Mouse (Mus musculus) erythroblast, embryonic 14.5 days (primary cell): ENCODE measurements around the gene Fibin. TPM values are rescaled to one million over a fixed set of nuclear protein-coding genes. Genes with fewer than 3 reads are reported as not detected.

Experiments
- H3K27me3 ChIP-seq: 2 replicates; pipeline ENCODE4 v1.6.1; 2012; ENCODE audit warnings: inconsistent platforms; ENCODE audit not compliant: control insufficient read depth
- H3K36me3 ChIP-seq: 2 replicates; pipeline ENCODE4 v1.6.1; 2012; ENCODE audit warnings: mild to moderate bottlenecking, inconsistent platforms; ENCODE audit not compliant: control insufficient read depth
- H3K4me1 ChIP-seq: 2 replicates; pipeline ENCODE4 v1.6.1; 2012; ENCODE audit warnings: inconsistent platforms; ENCODE audit not compliant: control insufficient read depth
- H3K4me3 ChIP-seq: replicated peaks from 2 replicates; pipeline ENCODE3; 2012; ENCODE audit warnings: moderate library complexity, mild to moderate bottlenecking, inconsistent platforms
- H3K9me3 ChIP-seq: 2 replicates; pipeline ENCODE4 v1.6.1; 2012; ENCODE audit warnings: low read length, inconsistent platforms, mixed read lengths; ENCODE audit not compliant: control insufficient read depth
- GATA1 ChIP-seq: IDR thresholded peaks from 2 replicates; pipeline ENCODE4 v1.6.1; 2012; ENCODE audit warnings: low read length, inconsistent platforms, mixed read lengths
- TAL1 ChIP-seq: IDR thresholded peaks from 3 replicates; pipeline ENCODE4 v1.6.1; 2012; ENCODE audit warnings: low read length, inconsistent platforms, mixed read lengths
- polyA plus RNA-seq: library from polyadenylated mRNA; stranded (reverse); fragments of >175 nt; gene quantifications from 2 replicates; pipeline ENCODE4 v1.2.3, GENCODE M21; 2012

Fibin gene
- polyA plus RNA-seq = not detected in 2 replicates

DNA sequence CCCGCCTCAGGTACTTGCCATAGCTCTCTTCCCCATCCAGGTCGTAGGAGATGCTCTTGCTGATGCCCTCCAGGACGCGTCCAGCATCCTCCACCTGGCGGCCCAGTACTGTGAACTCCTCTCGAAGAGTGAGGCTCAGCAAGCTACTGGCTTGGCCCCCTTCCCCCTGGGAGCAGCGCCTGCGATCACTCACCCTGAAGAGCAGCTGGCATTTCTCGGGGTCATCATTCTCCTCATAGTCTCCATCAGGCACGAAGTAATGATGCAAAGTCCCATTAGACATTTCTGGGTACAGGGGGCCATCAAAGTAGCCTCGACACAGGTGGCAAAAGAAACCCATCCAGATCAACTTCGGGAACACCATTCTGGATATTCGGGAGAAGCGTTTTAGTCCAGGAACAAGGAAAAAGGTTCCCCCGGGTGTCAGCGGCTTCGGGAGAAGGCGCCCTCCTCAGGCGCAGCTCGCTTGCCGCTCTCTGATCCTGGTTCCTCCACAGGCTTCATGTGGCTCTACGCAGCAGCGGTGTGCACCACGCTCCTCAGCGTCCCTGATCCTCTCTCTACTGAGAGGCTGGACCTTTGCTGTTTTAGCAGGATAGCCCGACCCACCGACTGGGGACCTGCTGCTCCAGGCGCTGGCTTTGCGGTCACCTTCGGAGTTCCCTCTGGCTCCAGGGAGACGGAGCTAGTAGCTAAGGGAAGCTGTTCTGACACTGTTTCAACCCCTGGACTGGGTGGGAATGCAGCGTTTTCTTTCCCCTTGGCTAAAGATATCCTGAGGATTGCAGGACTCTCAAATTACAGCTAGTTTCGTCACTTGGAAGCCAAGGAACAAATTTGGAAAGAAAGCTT lies at the start of gene Fibin:
TSS of gene Fibin (minus strand) at position 752 of the 852 bp plus-strand sequence.
- no peaks in the 10 kb centered on the region for H3K4me1 ChIP-seq
- no peak within 1 kb of the TSS for H3K4me3 ChIP-seq
- no peak for TF ChIP-seq GATA1
- no peak for TF ChIP-seq TAL1
- no peaks in the 10 kb centered on the region for H3K36me3 ChIP-seq
- H3K9me3 ChIP-seq = peaks cover 2% of the 10 kb centered on the region; the same call in 1 of the 2 replicates
- peaks cover 10% of the 10 kb centered on the region for H3K27me3 ChIP-seq

GRCm38 (mm10) chr2:110411428-110411827 lies 48.4 kb upstream of the Fibin start:
- Histone ChIP-seq H3K4me1 (no peaks in the 10 kb centered on the region), H3K36me3 (no peaks in the 10 kb centered on the region), H3K4me3 (no peak overlapping the region), H3K27me3 (no peaks in the 10 kb centered on the region), H3K9me3 (peaks cover 4% of the 10 kb centered on the region)
- TF ChIP-seq TAL1 (no peak), GATA1 (no peak)

GRCm38 (mm10) chr2:110408757-110409156 lies 45.8 kb upstream of the Fibin start:
- H3K9me3 ChIP-seq = peaks cover 4% of the 10 kb centered on the region
- H3K36me3 ChIP-seq = no peaks in the 10 kb centered on the region
- H3K4me1 ChIP-seq = no peaks in the 10 kb centered on the region
- no peak overlapping the region for H3K4me3 ChIP-seq
- TF ChIP-seq GATA1 (no peak), TAL1 (no peak)
- no peaks in the 10 kb centered on the region for H3K27me3 ChIP-seq

GRCm38 (mm10) chr2:110392714-110393336 lies 29.8 kb upstream of the Fibin start:
- TF ChIP-seq TAL1 = no peak
- TF ChIP-seq GATA1 = no peak
- H3K36me3 ChIP-seq = no peaks in the 10 kb centered on the region
- H3K4me3 ChIP-seq = no peak overlapping the region
- no peaks in the 10 kb centered on the region for H3K27me3 ChIP-seq
- no peaks in the 10 kb centered on the region for H3K4me1 ChIP-seq
- no peaks in the 10 kb centered on the region for H3K9me3 ChIP-seq

DNA sequence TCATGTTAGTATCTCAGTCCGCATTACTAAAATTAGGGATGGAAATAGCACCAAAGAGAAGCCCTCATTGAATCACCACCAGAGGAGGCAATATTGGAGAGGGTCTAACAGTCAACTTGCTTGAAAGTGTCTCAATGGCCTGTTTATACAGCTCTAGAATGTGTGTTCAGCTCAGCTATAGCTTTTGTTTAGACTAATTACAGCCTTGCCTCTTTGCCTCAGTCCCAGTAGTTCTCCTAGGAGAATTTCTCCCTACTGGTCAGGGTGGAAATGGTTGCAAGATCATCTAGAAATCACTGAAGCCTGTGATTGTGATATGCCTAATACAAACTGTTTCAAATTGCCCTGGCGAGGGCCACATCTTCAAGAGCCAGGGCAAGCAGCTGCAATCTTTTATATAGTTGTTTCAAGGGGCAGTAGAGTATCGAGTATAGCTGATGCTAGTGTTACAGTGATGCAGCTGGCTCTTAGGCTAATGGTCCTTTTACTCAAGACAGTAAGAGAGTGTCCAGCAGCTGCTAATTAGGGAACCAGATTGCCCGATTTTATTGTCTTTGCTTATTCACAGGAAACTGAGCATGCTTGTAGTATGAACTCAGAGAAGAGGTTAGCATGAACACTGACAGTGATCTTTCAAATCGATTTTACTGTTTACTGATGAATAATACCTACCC lies 27.9 kb upstream of the Fibin start:
- no peaks in the 10 kb centered on the region for H3K27me3 ChIP-seq
- no peaks in the 10 kb centered on the region for H3K36me3 ChIP-seq
- no peaks in the 10 kb centered on the region for H3K9me3 ChIP-seq
- H3K4me3 ChIP-seq = no peak overlapping the region
- H3K4me1 ChIP-seq = no peaks in the 10 kb centered on the region
- TF ChIP-seq GATA1 (no peak), TAL1 (no peak)

DNA sequence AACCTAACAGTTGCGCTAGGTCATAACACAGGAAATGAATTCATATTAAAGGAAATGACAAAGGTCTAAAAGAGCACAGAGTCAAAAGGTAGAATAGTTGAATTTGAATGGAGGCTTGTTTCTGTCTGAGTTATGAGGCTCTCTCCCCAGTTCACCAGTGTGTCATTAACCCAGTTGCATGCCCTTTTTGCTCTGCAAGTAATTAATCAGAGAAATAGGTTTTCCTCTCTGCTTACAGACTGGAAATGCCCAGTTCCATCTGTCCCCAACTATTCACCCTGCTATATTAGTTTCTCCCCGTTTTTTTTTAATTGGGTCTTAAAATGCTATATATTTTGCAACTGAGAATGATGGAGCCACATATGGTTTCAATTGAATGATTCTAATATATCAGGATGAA lies 16.8 kb upstream of the Fibin start:
- no peaks in the 10 kb centered on the region for H3K4me1 ChIP-seq
- no peaks in the 10 kb centered on the region for H3K9me3 ChIP-seq
- no peak overlapping the region for H3K4me3 ChIP-seq
- no peak for TF ChIP-seq TAL1
- TF ChIP-seq GATA1 = no peak
- no peaks in the 10 kb centered on the region for H3K36me3 ChIP-seq
- H3K27me3 ChIP-seq = no peaks in the 10 kb centered on the region

DNA sequence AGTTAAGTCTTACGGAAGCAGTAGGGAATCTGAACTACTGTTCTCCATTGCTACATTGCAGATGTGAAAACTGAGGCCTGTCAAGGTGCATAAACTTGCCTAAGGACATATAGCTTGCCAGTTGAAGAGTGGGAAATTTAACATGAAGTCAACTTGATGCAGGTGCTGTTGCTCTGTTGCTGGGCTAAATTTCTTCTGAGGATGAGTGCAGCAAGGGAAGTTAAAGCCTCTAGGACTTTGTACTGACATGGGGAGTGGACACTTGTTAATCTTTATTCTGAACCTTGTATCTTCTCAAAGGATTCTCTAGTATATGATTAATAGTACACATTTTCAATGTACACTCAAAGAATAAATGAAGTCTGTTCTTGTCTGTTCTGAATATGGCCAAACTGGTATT lies 13.7 kb upstream of the Fibin start:
- Histone ChIP-seq H3K9me3 (no peaks in the 10 kb centered on the region), H3K27me3 (no peaks in the 10 kb centered on the region), H3K4me1 (no peaks in the 10 kb centered on the region), H3K4me3 (no peak overlapping the region), H3K36me3 (no peaks in the 10 kb centered on the region)
- TF ChIP-seq TAL1 (no peak), GATA1 (no peak)

DNA sequence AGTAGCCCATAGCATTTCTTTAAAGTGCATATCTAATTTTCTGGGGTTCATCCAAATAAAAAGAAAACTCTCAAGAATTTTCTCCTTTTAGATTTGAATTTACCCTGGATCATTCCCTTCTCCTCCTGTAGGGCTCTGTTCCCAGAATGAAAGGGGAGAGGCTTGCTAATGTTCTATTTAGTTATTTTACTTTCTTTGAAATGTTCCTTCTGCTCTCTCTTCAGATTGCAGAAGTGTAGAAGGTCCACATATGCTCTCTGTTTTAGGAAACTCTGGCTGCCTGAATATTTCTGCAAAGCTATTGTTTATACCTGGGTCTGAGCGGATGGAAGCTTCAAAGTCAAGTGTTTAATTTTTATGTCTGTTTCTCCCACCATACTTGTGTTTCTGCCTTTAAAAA lies 12.5 kb upstream of the Fibin start:
- Histone ChIP-seq H3K4me3 (no peak overlapping the region), H3K36me3 (no peaks in the 10 kb centered on the region), H3K9me3 (no peaks in the 10 kb centered on the region), H3K4me1 (no peaks in the 10 kb centered on the region), H3K27me3 (no peaks in the 10 kb centered on the region)
- TF ChIP-seq GATA1 (no peak), TAL1 (no peak)

GRCm38 (mm10) chr2:110373186-110373585 lies 10.2 kb upstream of the Fibin start:
- Histone ChIP-seq H3K4me3 (no peak overlapping the region), H3K9me3 (no peaks in the 10 kb centered on the region), H3K4me1 (no peaks in the 10 kb centered on the region), H3K36me3 (no peaks in the 10 kb centered on the region), H3K27me3 (no peaks in the 10 kb centered on the region)
- no peak for TF ChIP-seq GATA1
